Mouse (Mus musculus) retina, postnatal 1 day (tissue): Measurements from ENCODE around the gene Sdsl.

ENCODE experiments used
- DNase-seq: peaks from one replicate; pipeline ENCODE4 v3.0.0-alpha.2; 2012

The Sdsl gene

DNA sequence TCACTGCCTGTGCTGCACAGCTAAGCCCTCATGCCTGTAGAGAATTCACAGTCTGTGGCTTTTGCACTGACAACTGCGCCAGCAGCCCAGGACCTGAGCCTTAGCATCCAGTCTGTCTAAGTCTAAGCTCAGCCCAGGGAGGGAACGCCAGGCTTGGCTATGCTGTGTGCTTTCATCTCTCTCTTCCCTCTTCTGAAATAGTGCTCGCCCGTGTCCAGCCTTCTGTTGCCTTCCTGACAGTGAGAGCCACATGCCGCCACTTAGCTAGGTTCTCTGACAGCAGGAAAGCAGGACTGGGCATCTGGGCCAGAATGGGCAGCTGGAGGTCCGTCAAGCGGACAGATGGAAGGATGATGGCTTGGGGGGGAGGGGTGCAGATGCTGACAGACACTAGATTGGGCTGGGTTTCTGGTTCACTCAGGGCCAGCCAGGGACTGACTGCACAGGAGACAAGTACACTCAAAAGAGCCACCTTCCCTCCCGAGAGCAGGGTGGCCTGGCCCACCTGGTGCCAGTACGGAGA is 21.3 kb upstream of the Sdsl start:
- no peak for DNase-seq

- DNase-seq, result no peak
Observed at GRCm38 (mm10) chr5:120493440-120493839, 20.8 kb upstream of the Sdsl start.

- DNase-seq, result peak; percentile 60
Observed at GRCm38 (mm10) chr5:120492437-120492836, 19.8 kb upstream of the Sdsl start.

GRCm38 (mm10) chr5:120490679-120491192 is 18.1 kb upstream of the Sdsl start:
- DNase-seq, result no peak

GRCm38 (mm10) chr5:120487844-120488243 is 15.2 kb upstream of the Sdsl start:
- no peak for DNase-seq

GRCm38 (mm10) chr5:120483399-120483798 is 10.8 kb upstream of the Sdsl start:
- DNase-seq, result no peak

- no peak for DNase-seq
Observed at GRCm38 (mm10) chr5:120481205-120481604, 8.6 kb upstream of the Sdsl start.

DNA sequence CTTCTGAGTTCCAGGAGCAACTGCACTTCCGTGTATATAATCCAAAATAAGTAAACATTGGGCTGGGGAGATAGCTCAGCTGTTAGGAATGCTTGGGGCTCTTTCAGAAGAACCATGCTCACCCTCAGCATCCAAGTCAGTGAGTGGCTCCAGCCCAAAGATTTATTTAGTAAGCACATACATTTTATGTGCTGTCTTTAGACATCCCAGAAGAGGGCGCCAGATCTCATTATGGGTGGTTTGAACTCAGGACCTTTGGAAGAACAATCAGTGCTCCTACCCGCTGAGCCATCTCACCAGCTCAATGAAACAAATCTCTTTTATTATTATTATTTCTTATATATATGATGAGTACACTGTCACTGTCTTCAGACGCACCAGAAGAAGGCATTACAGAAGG is 6.9 kb upstream of the Sdsl start:
- no peak for DNase-seq

DNA sequence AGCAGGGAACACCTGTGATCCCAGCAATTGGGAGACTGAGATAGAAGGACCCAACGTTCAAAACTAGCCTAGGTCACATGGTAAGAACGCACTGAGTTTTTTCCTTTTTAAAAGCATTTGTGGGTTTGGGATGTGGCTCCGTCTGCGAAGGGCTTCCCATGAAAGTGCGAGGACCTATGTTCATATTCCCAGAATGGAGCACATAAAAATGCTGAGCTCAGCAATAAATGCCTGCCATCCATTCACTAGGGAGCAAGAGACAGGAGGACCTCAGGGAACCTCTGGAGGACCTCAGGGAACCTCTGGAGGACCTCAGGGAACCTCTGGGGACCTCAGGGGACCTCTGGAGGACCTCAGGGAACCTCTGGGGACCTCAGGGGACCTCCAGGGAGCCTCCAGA is 5.4 kb upstream of the Sdsl start:
- no peak for DNase-seq

DNA sequence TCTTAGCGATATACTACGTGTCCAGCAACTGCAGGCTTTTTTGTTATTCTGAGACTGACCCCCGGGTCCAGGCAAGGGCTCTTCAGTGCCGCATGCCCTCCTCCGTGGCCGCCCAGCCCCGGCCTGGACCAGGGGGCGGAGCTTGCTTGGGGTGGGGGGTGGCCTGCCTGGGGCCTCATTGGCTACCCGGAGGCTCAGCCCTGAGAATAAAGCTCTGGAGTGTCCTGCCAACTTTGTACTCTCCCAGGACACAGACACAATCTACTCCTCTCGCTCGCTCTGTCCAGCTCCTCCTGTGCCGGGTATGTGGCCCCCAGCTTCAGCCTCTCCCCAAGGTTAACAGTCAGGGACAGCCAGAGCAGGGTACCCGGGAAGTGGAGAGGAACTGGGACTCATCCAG is 3.7 kb upstream of the Sdsl start, which contains the start of gene Sds:
Gene Sds, plus strand, starts transcription at position 231 of the 400 bp plus-strand sequence.
- no peak for DNase-seq

- DNase-seq, result no peak
Observed at GRCm38 (mm10) chr5:120475861-120476260, 3.3 kb upstream of the Sdsl start.

DNA sequence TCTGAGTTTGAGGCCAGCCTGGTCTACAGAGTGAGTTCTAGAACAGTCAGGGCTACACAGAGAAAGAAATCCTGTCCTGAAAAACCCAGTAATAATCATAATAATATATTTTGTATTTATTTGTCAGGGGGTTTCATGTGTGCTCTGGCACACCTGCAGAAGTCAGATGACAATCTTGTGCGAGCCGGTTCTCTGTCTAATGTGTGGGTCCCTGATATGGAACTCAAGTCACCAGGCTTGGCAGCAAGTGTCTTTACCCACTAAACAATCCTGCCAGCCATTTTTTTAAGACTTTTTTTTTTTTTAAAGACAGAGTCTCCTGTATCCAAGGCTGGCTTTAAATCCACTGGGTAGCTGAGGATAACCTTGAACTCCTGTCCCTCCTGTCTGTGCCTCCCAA is 751 bp upstream of the Sdsl start:
- DNase-seq, result no peak

DNA sequence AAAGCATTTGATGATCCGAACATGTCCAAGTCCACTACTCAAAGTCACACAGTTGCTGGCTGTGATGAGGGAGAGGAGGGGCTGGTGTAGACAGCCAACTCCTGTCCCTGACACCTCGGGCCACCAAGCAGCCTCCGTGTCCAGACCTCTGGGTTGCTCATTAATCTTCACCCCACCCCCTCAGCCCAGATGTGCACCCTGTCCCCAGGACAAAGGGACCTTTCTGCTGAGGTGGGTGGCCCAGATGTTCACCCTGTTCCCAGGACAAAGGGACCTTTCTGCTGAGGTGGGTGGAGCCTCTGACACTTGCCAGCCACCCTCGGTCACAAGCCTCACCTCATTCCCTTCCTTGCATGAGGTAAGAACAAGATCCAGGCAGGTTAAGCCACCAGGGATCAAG is 1.1 kb downstream of the Sdsl start:
- no peak for DNase-seq

GRCm38 (mm10) chr5:120468830-120469229 is 3.8 kb downstream of the Sdsl start:
- DNase-seq, result no peak

- no peak for DNase-seq
Observed at GRCm38 (mm10) chr5:120468336-120468735, 4.3 kb downstream of the Sdsl start.

GRCm38 (mm10) chr5:120467026-120467425 is 5.6 kb downstream of the Sdsl start:
- DNase-seq, result peak; percentile 33

- peak; percentile 43 for DNase-seq
Observed at GRCm38 (mm10) chr5:120465860-120466259, 6.8 kb downstream of the Sdsl start.

DNA sequence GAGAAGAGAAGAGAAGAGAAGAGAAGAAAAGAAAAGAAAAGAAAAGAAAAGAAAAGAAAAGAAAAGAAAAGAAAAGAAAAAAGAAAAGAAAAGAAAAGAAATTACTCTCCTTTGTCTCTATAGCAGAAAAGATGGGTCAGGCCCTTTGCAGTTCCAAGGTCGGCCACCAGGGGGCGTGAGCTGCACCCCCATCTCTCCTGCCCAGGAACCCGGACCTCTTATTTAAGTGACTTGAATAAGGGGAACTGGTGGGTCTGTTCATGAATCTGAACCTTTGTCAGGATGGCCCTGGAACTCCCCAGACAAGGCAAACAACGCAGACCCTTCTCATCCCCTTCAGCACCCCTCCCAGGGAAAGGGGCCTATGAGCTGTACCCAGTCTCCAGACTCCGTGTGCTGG is 7.5 kb downstream of the Sdsl start:
- no peak for DNase-seq

- no peak for DNase-seq
Observed at GRCm38 (mm10) chr5:120464321-120464720, 8.3 kb downstream of the Sdsl start.

DNA sequence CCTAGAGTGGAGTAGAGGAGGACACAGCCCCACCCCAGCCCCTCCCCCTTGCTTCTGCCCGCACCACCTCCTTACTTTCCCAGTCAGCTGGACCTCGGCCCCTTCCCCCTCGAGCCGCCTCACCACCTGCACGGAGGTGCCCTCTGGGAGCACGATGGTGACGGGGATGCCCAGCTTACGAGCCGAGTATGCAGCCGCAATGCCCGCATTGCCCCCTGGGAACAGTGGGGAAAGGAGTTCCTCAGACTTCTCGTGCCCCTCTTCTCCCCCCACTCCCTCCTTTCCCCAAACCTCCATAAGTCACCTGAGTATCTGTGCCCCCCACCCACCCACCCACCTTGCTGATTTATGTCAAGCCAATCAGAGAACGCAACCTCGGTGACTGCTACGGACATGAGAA is 10.7 kb downstream of the Sdsl start:
- DNase-seq, result no peak

- peak; percentile 35 for DNase-seq
Observed at GRCm38 (mm10) chr5:120459133-120459532, 13.5 kb downstream of the Sdsl start.

DNA sequence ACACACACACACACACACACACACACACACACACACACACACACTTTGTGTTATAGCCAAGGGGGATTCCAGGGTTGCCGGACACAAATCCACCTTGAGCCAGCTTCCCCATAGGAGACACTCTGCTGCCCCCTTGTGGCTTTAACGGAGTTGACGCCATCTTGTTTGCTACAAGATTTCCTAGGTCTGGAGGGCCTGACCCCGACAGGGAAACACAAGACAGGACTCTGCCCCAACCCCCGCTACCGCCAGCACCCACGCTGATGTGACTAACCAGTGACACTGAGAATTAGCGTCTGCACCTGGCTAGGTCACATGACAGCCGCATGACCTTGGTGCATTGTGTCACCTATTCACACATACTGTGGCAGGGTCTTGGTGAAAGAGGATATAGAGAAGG is 15.0 kb downstream of the Sdsl start:
- peak; percentile 91 for DNase-seq

- no peak for DNase-seq
Observed at GRCm38 (mm10) chr5:120456841-120457554, 15.6 kb downstream of the Sdsl start.

- DNase-seq, result no peak
Observed at GRCm38 (mm10) chr5:120456253-120456652, 16.4 kb downstream of the Sdsl start.
